Mouse (Mus musculus) lung, postnatal 0 days (tissue): ENCODE results near the gene Man1a. TPM values are rescaled to one million over a fixed set of nuclear protein-coding genes. Genes with fewer than 3 reads are reported as not detected.

Experiments used
- ATAC-seq: fragments of 200-750 bp; cut with Nextera tagmentation; 2 replicates; pipeline ENCODE4 v1.8.0; 2017; ENCODE audit warnings: moderate library complexity
- DNase-seq: peaks from one replicate; pipeline ENCODE4 v3.0.0-alpha.2; 2016; ENCODE audit warnings: low spot score
- H3K27ac ChIP-seq: fragments of 300-500 bp; sonication (generic); 2 replicates; pipeline ENCODE4 v1.5.1; 2014; ENCODE audit warnings: antibody characterized with exemption, mild to moderate bottlenecking, low read length, mixed read lengths
- H3K27me3 ChIP-seq: fragments of 300-500 bp; sonication (generic); replicated peaks from 2 replicates; pipeline ENCODE4 v1.6.1; 2014; ENCODE audit warnings: low read length, mixed read lengths; ENCODE audit not compliant: insufficient read depth
- H3K36me3 ChIP-seq: fragments of 300-500 bp; sonication (generic); 2 replicates; pipeline ENCODE4 v1.6.1; 2014; ENCODE audit warnings: low read length, mixed read lengths; ENCODE audit not compliant: insufficient read depth
- H3K4me1 ChIP-seq: fragments of 300-500 bp; sonication (generic); 2 replicates; pipeline ENCODE4 v1.6.1; 2014; ENCODE audit warnings: antibody characterized with exemption, low read depth, low read length, mixed read lengths; ENCODE audit not compliant: insufficient read depth
- H3K4me2 ChIP-seq: fragments of 300-500 bp; sonication (generic); replicated peaks from 2 replicates; pipeline ENCODE4 v1.6.1; 2014; ENCODE audit warnings: low read depth, mild to moderate bottlenecking, low read length, moderate library complexity, mixed read lengths
- H3K4me3 ChIP-seq: fragments of 300-500 bp; sonication (generic); 2 replicates; pipeline ENCODE4 v1.5.1; 2014; ENCODE audit warnings: low read depth, low read length
- H3K9ac ChIP-seq: fragments of 300-500 bp; sonication (generic); replicated peaks from 2 replicates; pipeline ENCODE4 v1.6.1; 2014; ENCODE audit warnings: low read depth, mild to moderate bottlenecking
- H3K9me3 ChIP-seq: fragments of 300-500 bp; sonication (generic); 2 replicates; pipeline ENCODE4 v1.6.1; 2016; ENCODE audit warnings: low read length, mixed read lengths
- CTCF ChIP-seq: IDR thresholded peaks from 2 replicates; pipeline ENCODE4 v1.5.1; 2016; ENCODE audit warnings: antibody characterized with exemption, mild to moderate bottlenecking
- EP300 ChIP-seq: IDR thresholded peaks from 2 replicates; pipeline ENCODE4 v1.6.1; 2016; ENCODE audit warnings: antibody characterized with exemption, mild to moderate bottlenecking, control low read depth
- WGBS: fragments of 180-500 bp; shearing (Covaris S2); extraction: QIAGEN DNeasy Blood & Tissue Kit; methylation state at CpG from one replicate; pipeline ENCODE4 v1.1.7; 2014; 5-methylcytosine and 5-hydroxymethylcytosine counted together
- polyA plus RNA-seq: library from polyadenylated mRNA; unstranded; fragments of >200 nt; fragmentation: Nextera tagmentation; extraction: Ambion mirVana; gene quantifications from 2 replicates; pipeline ENCODE4 v1.2.1, GENCODE M21; 2015

The Man1a gene
- polyA plus RNA-seq, 1 experiment from 2014 or later, result 6.6 TPM

GRCm38 (mm10) chr10:53927904-53928303 lies 148.5 kb downstream of the Man1a start:
- Histone ChIP-seq H3K4me3 (no peak overlapping the region), H3K4me2 (no peak overlapping the region), H3K36me3 (no peaks in the 10 kb centered on the region), H3K27ac (no peak overlapping the region), H3K9me3 (no peaks in the 10 kb centered on the region), H3K27me3 (no peaks in the 10 kb centered on the region), H3K4me1 (no peaks in the 10 kb centered on the region), H3K9ac (no peak overlapping the region)
- WGBS, result 64% methylated on average over 5 of the region's 5 CpGs
- TF ChIP-seq EP300 (no peak), CTCF (no peak)
- no peak for ATAC-seq
- DNase-seq, result peak; percentile 6

GRCm38 (mm10) chr10:53925456-53925855 lies 151.0 kb downstream of the Man1a start:
- Histone ChIP-seq H3K4me1 (no peaks in the 10 kb centered on the region), H3K27ac (no peak overlapping the region), H3K9me3 (no peaks in the 10 kb centered on the region), H3K9ac (no peak overlapping the region), H3K27me3 (no peaks in the 10 kb centered on the region), H3K4me2 (no peak overlapping the region), H3K4me3 (no peak overlapping the region), H3K36me3 (no peaks in the 10 kb centered on the region)
- TF ChIP-seq EP300 (no peak), CTCF (no peak)
- 78% methylated on average over 6 of the region's 6 CpGs for WGBS
- DNase-seq (no peak), ATAC-seq (no peak)

- Histone ChIP-seq H3K4me2 (no peak overlapping the region), H3K36me3 (no peaks in the 10 kb centered on the region), H3K4me1 (no peaks in the 10 kb centered on the region), H3K27ac (no peak overlapping the region), H3K9ac (no peak overlapping the region), H3K27me3 (no peaks in the 10 kb centered on the region), H3K4me3 (no peak overlapping the region), H3K9me3 (no peaks in the 10 kb centered on the region)
- no peak for ATAC-seq
- WGBS, result 58% methylated on average over 3 of the region's 3 CpGs
- no peak for DNase-seq
- no peak for TF ChIP-seq CTCF
- no peak for TF ChIP-seq EP300
Observed at GRCm38 (mm10) chr10:53922236-53922635, 154.2 kb downstream of the Man1a start.

- TF ChIP-seq CTCF, result no peak
- no peak for TF ChIP-seq EP300
- H3K27me3 ChIP-seq, result no peaks in the 10 kb centered on the region
- H3K4me2 ChIP-seq, result no peak overlapping the region
- no peaks in the 10 kb centered on the region for H3K4me1 ChIP-seq
- H3K27ac ChIP-seq, result no peak overlapping the region
- DNase-seq, result no peak
- H3K9ac ChIP-seq, result no peak overlapping the region
- ATAC-seq, result no peak
- 62% methylated on average over 3 of the region's 3 CpGs for WGBS
- H3K4me3 ChIP-seq, result no peak overlapping the region
- H3K36me3 ChIP-seq, result no peaks in the 10 kb centered on the region
- H3K9me3 ChIP-seq, result no peaks in the 10 kb centered on the region
Observed at GRCm38 (mm10) chr10:53917517-53917916, 158.9 kb downstream of the Man1a start.

- no peak overlapping the region for H3K4me3 ChIP-seq
- H3K36me3 ChIP-seq, result no peaks in the 10 kb centered on the region
- H3K27ac ChIP-seq, result no peak overlapping the region
- no peak for ATAC-seq
- H3K4me2 ChIP-seq, result no peak overlapping the region
- no peak for DNase-seq
- no peak for TF ChIP-seq EP300
- TF ChIP-seq CTCF, result no peak
- WGBS, result 52% methylated on average over 6 of the region's 6 CpGs
- H3K4me1 ChIP-seq, result no peaks in the 10 kb centered on the region
- no peaks in the 10 kb centered on the region for H3K27me3 ChIP-seq
- H3K9ac ChIP-seq, result no peak overlapping the region
- H3K9me3 ChIP-seq, result no peaks in the 10 kb centered on the region
Observed at GRCm38 (mm10) chr10:53915719-53916118, 160.7 kb downstream of the Man1a start.

- Histone ChIP-seq H3K9me3 (no peaks in the 10 kb centered on the region), H3K4me1 (no peaks in the 10 kb centered on the region), H3K4me3 (no peak overlapping the region), H3K27ac (no peak overlapping the region), H3K9ac (no peak overlapping the region), H3K4me2 (no peak overlapping the region), H3K27me3 (no peaks in the 10 kb centered on the region), H3K36me3 (no peaks in the 10 kb centered on the region)
- TF ChIP-seq EP300 (no peak), CTCF (no peak)
- no peak for ATAC-seq
- peak; percentile 16 for DNase-seq
- 55% methylated on average over 8 of the region's 8 CpGs for WGBS
Observed at GRCm38 (mm10) chr10:53914974-53915609, 161.3 kb downstream of the Man1a start.
